Mouse (Mus musculus) midbrain, embryonic 14.5 days (tissue): ENCODE measurements around the gene Rxrg. TPM values are rescaled to one million over a fixed set of nuclear protein-coding genes. Genes with fewer than 3 reads are reported as not detected.

Source experiments
- ATAC-seq: fragments of 200-750 bp; cut with Nextera tagmentation; 2 replicates; pipeline ENCODE4 v1.8.0; 2017; ENCODE audit warnings: moderate number of reproducible peaks, moderate library complexity; ENCODE audit not compliant: low FRiP score, low TSS enrichment
- DNase-seq: peaks from one replicate; pipeline ENCODE4 v3.0.0-alpha.2; 2015
- H3K27ac ChIP-seq: fragments of 300-500 bp; sonication (generic); replicated peaks from 2 replicates; pipeline ENCODE4 v1.5.1; 2014; ENCODE audit warnings: mild to moderate bottlenecking, low read depth, low read length, moderate library complexity
- H3K27me3 ChIP-seq: fragments of 300-500 bp; sonication (generic); 2 replicates; pipeline ENCODE4 v1.6.1; 2014; ENCODE audit warnings: low read length, control low read depth, mixed read lengths; ENCODE audit not compliant: control insufficient read depth, insufficient read depth
- H3K36me3 ChIP-seq: fragments of 300-500 bp; sonication (generic); 2 replicates; pipeline ENCODE4 v1.6.1; 2014; ENCODE audit warnings: low read length, control low read depth; ENCODE audit not compliant: control insufficient read depth, insufficient read depth
- H3K4me1 ChIP-seq: fragments of 300-500 bp; sonication (generic); 2 replicates; pipeline ENCODE4 v1.6.1; 2014; ENCODE audit warnings: mild to moderate bottlenecking, antibody characterized with exemption, low read length, control low read depth; ENCODE audit not compliant: control insufficient read depth, insufficient read depth
- H3K4me2 ChIP-seq: fragments of 300-500 bp; sonication (generic); 2 replicates; pipeline ENCODE4 v1.6.1; 2014; ENCODE audit warnings: mild to moderate bottlenecking, low read length, moderate library complexity
- H3K4me3 ChIP-seq: fragments of 300-500 bp; sonication (generic); replicated peaks from 2 replicates; pipeline ENCODE4 v1.5.1; 2014; ENCODE audit warnings: low read depth, low read length
- H3K9ac ChIP-seq: fragments of 300-500 bp; sonication (generic); replicated peaks from 2 replicates; pipeline ENCODE4 v1.6.1; 2014; ENCODE audit warnings: mild to moderate bottlenecking, low read length, moderate library complexity
- H3K9me3 ChIP-seq: fragments of 300-500 bp; sonication (generic); 2 replicates; pipeline ENCODE4 v1.6.1; 2016; ENCODE audit warnings: low read length, control low read depth, mixed read lengths; ENCODE audit not compliant: control insufficient read depth
- WGBS: fragments of 180-500 bp; shearing (Covaris S2); extraction: QIAGEN DNeasy Blood & Tissue Kit; methylation state at CpG from one replicate; pipeline ENCODE4 v1.1.7; 2014; 5-methylcytosine and 5-hydroxymethylcytosine counted together
- polyA plus RNA-seq: library from polyadenylated mRNA; unstranded; fragments of >200 nt; fragmentation: Nextera tagmentation; extraction: Ambion mirVana; gene quantifications from 2 replicates; pipeline ENCODE4 v1.2.1, GENCODE M21; 2014

The Rxrg gene
- polyA plus RNA-seq, 1 experiment from 2014 or later = 5.2 TPM

GRCm38 (mm10) chr1:167631765-167632164 lies 33.6 kb downstream of the Rxrg start:
- ATAC-seq = no peak
- Histone ChIP-seq H3K9me3 (no peaks in the 10 kb centered on the region), H3K4me3 (no peak overlapping the region), H3K27ac (no peak overlapping the region), H3K27me3 (no peaks in the 10 kb centered on the region), H3K4me1 (no peaks in the 10 kb centered on the region), H3K4me2 (no peak overlapping the region), H3K9ac (no peak overlapping the region), H3K36me3 (no peaks in the 10 kb centered on the region)
- WGBS = 96% methylated on average over 6 of the region's 6 CpGs
- no peak for DNase-seq

- Histone ChIP-seq H3K9ac (no peak overlapping the region), H3K9me3 (no peaks in the 10 kb centered on the region), H3K4me1 (no peaks in the 10 kb centered on the region), H3K4me2 (no peak overlapping the region), H3K36me3 (no peaks in the 10 kb centered on the region), H3K27ac (no peak overlapping the region), H3K4me3 (no peak overlapping the region), H3K27me3 (no peaks in the 10 kb centered on the region)
- 51% methylated on average over 12 of the region's 12 CpGs for WGBS
- ATAC-seq (no peak), DNase-seq (no peak)
Measured at GRCm38 (mm10) chr1:167635702-167636101, 37.5 kb downstream of the Rxrg start.

- H3K4me1 ChIP-seq = no peaks in the 10 kb centered on the region
- peak; percentile 50; the same call in 1 of the 2 replicates for ATAC-seq
- no peaks in the 10 kb centered on the region for H3K9me3 ChIP-seq
- no peak overlapping the region for H3K9ac ChIP-seq
- H3K4me2 ChIP-seq = no peak overlapping the region
- no peaks in the 10 kb centered on the region for H3K27me3 ChIP-seq
- H3K4me3 ChIP-seq = no peak overlapping the region
- 12% methylated on average over 3 of the region's 3 CpGs for WGBS
- no peaks in the 10 kb centered on the region for H3K36me3 ChIP-seq
- no peak overlapping the region for H3K27ac ChIP-seq
- DNase-seq = peak; percentile 89
Measured at GRCm38 (mm10) chr1:167636948-167637347, 38.8 kb downstream of the Rxrg start.

- Histone ChIP-seq H3K9me3 (no peaks in the 10 kb centered on the region), H3K4me2 (no peak overlapping the region), H3K27ac (no peak overlapping the region), H3K4me1 (no peaks in the 10 kb centered on the region), H3K36me3 (no peaks in the 10 kb centered on the region), H3K4me3 (no peak overlapping the region), H3K9ac (no peak overlapping the region), H3K27me3 (no peaks in the 10 kb centered on the region)
- 26% methylated on average over 13 of the region's 13 CpGs for WGBS
- DNase-seq (peak; percentile 59), ATAC-seq (no peak)
Measured at GRCm38 (mm10) chr1:167638053-167638452, 39.9 kb downstream of the Rxrg start.

GRCm38 (mm10) chr1:167638901-167639300 lies 40.7 kb downstream of the Rxrg start:
- Histone ChIP-seq H3K36me3 (no peaks in the 10 kb centered on the region), H3K9me3 (no peaks in the 10 kb centered on the region), H3K4me2 (no peak overlapping the region), H3K4me1 (no peaks in the 10 kb centered on the region), H3K4me3 (no peak overlapping the region), H3K27ac (no peak overlapping the region), H3K9ac (no peak overlapping the region), H3K27me3 (no peaks in the 10 kb centered on the region)
- ATAC-seq = no peak
- DNase-seq = no peak
- WGBS = 81% methylated on average over 9 of the region's 9 CpGs

GRCm38 (mm10) chr1:167644866-167645537 lies 46.8 kb downstream of the Rxrg start:
- Histone ChIP-seq H3K36me3 (no peaks in the 10 kb centered on the region), H3K9ac (no peak overlapping the region), H3K4me2 (no peak overlapping the region), H3K4me3 (no peak overlapping the region), H3K27me3 (no peaks in the 10 kb centered on the region; the same call in 1 of the 2 replicates), H3K4me1 (no peaks in the 10 kb centered on the region), H3K27ac (no peak overlapping the region), H3K9me3 (no peaks in the 10 kb centered on the region)
- DNase-seq = peak; percentile 92
- 19% methylated on average over 16 of the region's 16 CpGs for WGBS
- ATAC-seq = peak; percentile 71; the same call in 1 of the 2 replicates

GRCm38 (mm10) chr1:167648670-167649069 lies 50.5 kb downstream of the Rxrg start:
- no peak overlapping the region for H3K4me2 ChIP-seq
- DNase-seq (no peak), ATAC-seq (no peak)
- no peaks in the 10 kb centered on the region; the same call in 1 of the 2 replicates for H3K27me3 ChIP-seq
- H3K36me3 ChIP-seq = no peaks in the 10 kb centered on the region
- no peak overlapping the region for H3K27ac ChIP-seq
- WGBS = 91% methylated on average over 3 of the region's 3 CpGs
- H3K9ac ChIP-seq = no peak overlapping the region
- no peaks in the 10 kb centered on the region for H3K4me1 ChIP-seq
- H3K4me3 ChIP-seq = no peak overlapping the region
- no peaks in the 10 kb centered on the region for H3K9me3 ChIP-seq

GRCm38 (mm10) chr1:167649122-167649633 lies 51.0 kb downstream of the Rxrg start:
- ATAC-seq (no peak), DNase-seq (no peak)
- Histone ChIP-seq H3K4me3 (no peak overlapping the region), H3K4me2 (no peak overlapping the region), H3K36me3 (no peaks in the 10 kb centered on the region), H3K4me1 (no peaks in the 10 kb centered on the region), H3K9me3 (no peaks in the 10 kb centered on the region), H3K27ac (no peak overlapping the region), H3K9ac (no peak overlapping the region), H3K27me3 (no peaks in the 10 kb centered on the region; the same call in 1 of the 2 replicates)
- 84% methylated on average over 11 of the region's 11 CpGs for WGBS

- no peak overlapping the region for H3K4me3 ChIP-seq
- DNase-seq (no peak), ATAC-seq (no peak)
- no peak overlapping the region for H3K4me2 ChIP-seq
- WGBS = 73% methylated on average over 2 of the region's 2 CpGs
- no peak overlapping the region for H3K9ac ChIP-seq
- H3K36me3 ChIP-seq = no peaks in the 10 kb centered on the region
- H3K9me3 ChIP-seq = no peaks in the 10 kb centered on the region
- H3K27me3 ChIP-seq = no peaks in the 10 kb centered on the region
- no peak overlapping the region for H3K27ac ChIP-seq
- H3K4me1 ChIP-seq = no peaks in the 10 kb centered on the region
Measured at GRCm38 (mm10) chr1:167652336-167652735, 54.2 kb downstream of the Rxrg start.
